Mouse (Mus musculus) CH12.LX (cell line): ENCODE data around the gene Syp. TPM values are rescaled to one million over a fixed set of nuclear protein-coding genes. Genes with fewer than 3 reads are reported as not detected.

Experiments
- DNase-seq: peaks from one replicate; pipeline ENCODE4 v3.0.0-alpha.2; 2013; ENCODE audit errors: extremely low read depth
- H3K27ac ChIP-seq: 2 replicates; pipeline ENCODE4 v1.5.1; 2012; ENCODE audit warnings: low read depth, mild to moderate bottlenecking, control low read depth, moderate library complexity; ENCODE audit not compliant: insufficient read depth
- H3K27me3 ChIP-seq: replicated peaks from 2 replicates; pipeline ENCODE3; 2012; ENCODE audit warnings: inconsistent platforms
- H3K36me3 ChIP-seq, 2 experiments: replicated peaks in 1 of 2; 2 replicates each; pipeline versions ENCODE3 to v1.6.1; 2012; ENCODE audit warnings: inconsistent platforms in 1 of 2, low read length in 1 of 2, mild to moderate bottlenecking in 1 of 2, mixed read lengths in 1 of 2, moderate library complexity in 1 of 2; ENCODE audit not compliant: control insufficient read depth in 1 of 2, insufficient read depth in 1 of 2
- H3K4me1 ChIP-seq, 2 experiments: 2 replicates each; pipeline ENCODE4 v1.6.1; 2012; ENCODE audit warnings: inconsistent platforms in 1 of 2, moderate library complexity in 1 of 2; ENCODE audit not compliant: insufficient read depth in 2 of 2, control insufficient read depth in 1 of 2
- H3K4me2 ChIP-seq: 2 replicates; pipeline ENCODE4 v1.6.1; 2012; ENCODE audit warnings: low read depth, mild to moderate bottlenecking, control low read depth; ENCODE audit not compliant: poor library complexity, insufficient read depth, severe bottlenecking
- H3K4me3 ChIP-seq, 3 experiments: fragments of 150-350 bp in 1 of 3; sonication (generic) in 1 of 3; replicated peaks in 1 of 3; 2 replicates each; pipeline versions ENCODE3 to v1.5.1; 2011 to 2012; ENCODE audit warnings: low read depth in 2 of 3, low read length in 2 of 3, mild to moderate bottlenecking in 2 of 3, moderate library complexity in 2 of 3, control low read depth in 1 of 3, improper control_type of control experiment in 1 of 3, inconsistent platforms in 1 of 3, mixed read lengths in 1 of 3; ENCODE audit not compliant: poor library complexity in 1 of 3
- H3K79me2 ChIP-seq: replicated peaks from 2 replicates; pipeline ENCODE4 v1.6.1; 2012; ENCODE audit warnings: mild to moderate bottlenecking, moderate library complexity; ENCODE audit not compliant: control insufficient read depth, poor library complexity, insufficient read depth, severe bottlenecking; ENCODE audit errors: extremely low read depth
- H3K9ac ChIP-seq: 2 replicates; pipeline ENCODE4 v1.6.1; 2012; ENCODE audit warnings: low read depth, mild to moderate bottlenecking, control low read depth, moderate library complexity; ENCODE audit not compliant: insufficient read depth
- H3K9me3 ChIP-seq: replicated peaks from 2 replicates; pipeline ENCODE3; 2012; ENCODE audit warnings: low read length, inconsistent platforms, mixed read lengths
- BHLHE40 ChIP-seq: IDR thresholded peaks from 2 replicates; pipeline ENCODE4 v1.6.1; 2011; ENCODE audit warnings: mild to moderate bottlenecking, low read depth, low read length, improper control_type of control experiment
- CTCF ChIP-seq, 2 experiments: IDR thresholded peaks in 1 of 2; conservative IDR thresholded peaks in 1 of 2; 2 replicates each; pipeline ENCODE4 v1.5.1; 2011 to 2012; ENCODE audit warnings: low read depth in 2 of 2, low read length in 2 of 2, improper control_type of control experiment in 1 of 2, inconsistent platforms in 1 of 2, mild to moderate bottlenecking in 1 of 2, moderate library complexity in 1 of 2
- ELF1 ChIP-seq: IDR thresholded peaks from 2 replicates; pipeline ENCODE4 v1.6.1; 2014; ENCODE audit warnings: low read depth, mild to moderate bottlenecking, inconsistent platforms, low read length, improper control_type of control experiment
- ETS1 ChIP-seq: conservative IDR thresholded peaks from 2 replicates; pipeline ENCODE4 v1.6.1; 2012; ENCODE audit warnings: low read depth, mild to moderate bottlenecking, inconsistent platforms, low read length, improper control_type of control experiment, moderate library complexity
- GABPA ChIP-seq: IDR thresholded peaks from 2 replicates; pipeline ENCODE4 v1.6.1; 2012; ENCODE audit warnings: low read depth, low read length, improper control_type of control experiment, inconsistent platforms; ENCODE audit not compliant: insufficient replicate concordance
- HCFC1 ChIP-seq: IDR thresholded peaks from 2 replicates; pipeline ENCODE4 v1.6.1; 2012; ENCODE audit warnings: low read depth, mild to moderate bottlenecking, inconsistent platforms, low read length, improper control_type of control experiment
- IRF4 ChIP-seq: IDR thresholded peaks from 2 replicates; pipeline ENCODE4 v1.6.1; 2014; ENCODE audit warnings: low read depth, mild to moderate bottlenecking, inconsistent platforms, low read length, improper control_type of control experiment
- KAT2A ChIP-seq: IDR thresholded peaks from 2 replicates; pipeline ENCODE4 v1.6.1; 2012; ENCODE audit warnings: low read length, improper control_type of control experiment, inconsistent platforms; ENCODE audit not compliant: insufficient replicate concordance
- MEF2A ChIP-seq: IDR thresholded peaks from 2 replicates; pipeline ENCODE4 v1.6.1; 2014; ENCODE audit warnings: low read depth, mild to moderate bottlenecking, inconsistent platforms, low read length, improper control_type of control experiment, borderline replicate concordance
- MXI1 ChIP-seq: IDR thresholded peaks from 2 replicates; pipeline ENCODE4 v1.6.1; 2011; ENCODE audit warnings: mild to moderate bottlenecking, low read depth, low read length, improper control_type of control experiment
- MYC ChIP-seq: IDR thresholded peaks from 2 replicates; pipeline ENCODE4 v1.6.1; 2011; ENCODE audit warnings: low read depth, mild to moderate bottlenecking, improper control_type of control experiment, low read length
- NELFE ChIP-seq: IDR thresholded peaks from 2 replicates; pipeline ENCODE4 v1.6.1; 2011; ENCODE audit warnings: low read depth, low read length, improper control_type of control experiment
- NRF1 ChIP-seq: IDR thresholded peaks from 2 replicates; pipeline ENCODE4 v1.6.1; 2014; ENCODE audit warnings: low read depth, mild to moderate bottlenecking, inconsistent platforms, low read length, improper control_type of control experiment, moderate library complexity
- POLR2A ChIP-seq: IDR thresholded peaks from 2 replicates; pipeline ENCODE4 v1.6.1; 2011; ENCODE audit warnings: low read depth, mild to moderate bottlenecking, improper control_type of control experiment, low read length
- POLR2AphosphoS2 ChIP-seq: IDR thresholded peaks from 2 replicates; pipeline ENCODE4 v1.6.1; 2011; ENCODE audit warnings: low read depth, low read length, improper control_type of control experiment
- RAD21 ChIP-seq: IDR thresholded peaks from 2 replicates; pipeline ENCODE4 v1.6.1; 2011; ENCODE audit warnings: low read depth, mild to moderate bottlenecking, low read length, improper control_type of control experiment, moderate library complexity
- SIN3A ChIP-seq: IDR thresholded peaks from 2 replicates; pipeline ENCODE4 v1.6.1; 2012; ENCODE audit warnings: low read length, improper control_type of control experiment, inconsistent platforms
- SMC3 ChIP-seq: IDR thresholded peaks from 2 replicates; pipeline ENCODE4 v1.6.1; 2011; ENCODE audit warnings: low read depth, low read length, improper control_type of control experiment
- TBP ChIP-seq: conservative IDR thresholded peaks from 2 replicates; pipeline ENCODE4 v1.6.1; 2011; ENCODE audit warnings: low read depth, low read length, improper control_type of control experiment
- TCF12 ChIP-seq: IDR thresholded peaks from 2 replicates; pipeline ENCODE4 v1.6.1; 2014; ENCODE audit warnings: low read depth, mild to moderate bottlenecking, inconsistent platforms, low read length, improper control_type of control experiment
- ZMIZ1 ChIP-seq: IDR thresholded peaks from 2 replicates; pipeline ENCODE4 v1.6.1; 2012; ENCODE audit warnings: low read depth, mild to moderate bottlenecking, inconsistent platforms, low read length, improper control_type of control experiment
- dilution Hi-C: fragments of 300-500 bp; cut with MboI; formaldehyde crosslinking; loops from 2 replicates; pipeline ENCODE4 v1.14.3; 2020; ENCODE audit warnings: low sequenced_read_pairs; ENCODE audit not compliant: extremely low pct_unique_long_range_greater_than_20kb, extremely low pct_ligation_motif_present
- in situ Hi-C: fragments of 300-500 bp; cut with MboI; formaldehyde crosslinking; loops from 3 replicates; pipeline ENCODE4 v1.14.3; 2019; ENCODE audit warnings: low sequenced_read_pairs, low pct_ligation_motif_present, low pct_unique_long_range_greater_than_20kb, mixed read lengths
- polyA plus RNA-seq: library from polyadenylated mRNA; unstranded; fragments of >175 nt; gene quantifications from 2 replicates; pipeline ENCODE4 v1.2.1, GENCODE M21; 2012; ENCODE audit warnings: low read depth; ENCODE audit not compliant: insufficient read length
- total RNA-seq, 2 experiments: library from RNA; depleted of rRNA; stranded (reverse); fragments of 300-350 nt in 1 of 2; fragments of >200 nt in 1 of 2; gene quantifications; 2 replicates each; pipeline ENCODE4 v1.2.3; 2012 to 2014

The Syp gene
- total and polyA plus RNA-seq, 3 experiments = 0.27 to 1.2 (median 0.74) TPM

DNA sequence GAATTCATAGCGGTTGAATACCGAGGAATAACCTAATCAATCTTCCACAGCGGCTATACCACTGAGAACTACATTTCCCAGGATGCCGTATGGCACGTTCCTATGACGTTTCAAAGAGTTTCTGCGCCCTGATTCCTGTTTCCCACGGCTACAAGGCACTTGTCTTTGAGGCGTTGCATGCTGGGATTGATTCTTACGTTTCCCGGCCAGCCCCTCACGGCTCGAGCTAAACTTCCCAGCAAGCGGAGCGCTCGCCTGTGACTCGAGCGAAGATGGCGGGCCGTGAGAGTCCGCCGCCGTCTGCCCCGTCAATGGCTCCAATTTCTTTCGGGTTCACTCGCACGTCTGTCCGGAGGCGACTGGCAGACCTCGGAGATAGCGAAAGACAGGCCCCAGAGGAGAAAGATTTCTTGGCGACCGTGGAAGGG lies 58.7 kb downstream of the Syp start, which contains the start of gene Gpkow:
TSS of gene Gpkow (plus strand) at position 178 of the 428 bp plus-strand sequence.
- H3K4me1 ChIP-seq = peaks cover 4 to 11% of the 10 kb centered on the region in 2 experiments; a peak in 3 of 4 replicates
- no peak within 1 kb of the TSS for H3K27ac ChIP-seq
- in situ Hi-C loops = no loop called here
- peak within 1 kb of the TSS; percentile 78 for H3K4me2 ChIP-seq
- peaks cover 24 to 34% of the 10 kb centered on the region in 2 experiments for H3K36me3 ChIP-seq
- H3K27me3 ChIP-seq = no peaks in the 10 kb centered on the region
- no peaks in the 10 kb centered on the region for H3K9me3 ChIP-seq
- H3K4me3 ChIP-seq = peak within 1 kb of the TSS; percentile 67 to 84 (median 70)
- H3K79me2 ChIP-seq = peaks cover 24% of the 10 kb centered on the region
- peak; percentile 83 for TF ChIP-seq POLR2A
- peak; percentile 53; the same call in 1 of the 2 replicates for TF ChIP-seq GABPA
- TF ChIP-seq BHLHE40 = peak; percentile 85
- TF ChIP-seq MYC = no peak; the same call in 1 of the 2 replicates
- 0 out of 2 replicates have a peak, but pooled peaks have one; percentile 30 for TF ChIP-seq IRF4
- TF ChIP-seq ETS1 = 0 out of 2 replicates have a peak, but pooled peaks have one; percentile 36
- TF ChIP-seq TBP = 0 out of 2 replicates have a peak, but pooled peaks have one; percentile 19
- peak; percentile 100 for TF ChIP-seq HCFC1
- peak; percentile 58 for TF ChIP-seq MXI1
- peak; percentile 38; the same call in 1 of the 2 replicates for TF ChIP-seq POLR2AphosphoS2
- 0 out of 2 replicates have a peak, but pooled peaks have one; percentile 32 for TF ChIP-seq TCF12
- TF ChIP-seq CTCF (conservative IDR thresholded peaks at IDR 0.05 in 1 of 2, IDR thresholded peaks at IDR 0.05 in 1 of 2; ENCODE audit: low read depth in 2 of 2, low read length in 2 of 2) = no peak
- peak; percentile 79 for TF ChIP-seq NELFE
- TF ChIP-seq SIN3A = peak; percentile 48; the same call in 1 of the 2 replicates
- TF ChIP-seq NRF1 = peak; percentile 71
- TF ChIP-seq RAD21 = no peak
- no peak for TF ChIP-seq SMC3
- peak; percentile 89 for TF ChIP-seq ELF1
- TF ChIP-seq MEF2A = peak; percentile 15; the same call in 1 of the 2 replicates
- TF ChIP-seq ZMIZ1 = no peak
- TF ChIP-seq KAT2A = peak; percentile 95; the same call in 1 of the 2 replicates
- DNase-seq = peak; percentile 91
- H3K9ac ChIP-seq = peak within 1 kb of the TSS; percentile 95
- dilution Hi-C loops = no loop called here

Other genes with a start within 250 kb of the Syp start
- 0.38 and 0.55 TPM in 2 replicates for gene Foxp3, start 64.8 kb upstream of the Syp start, total RNA-seq (2012; rRNA removed)
- gene Foxp3, start 64.8 kb upstream of the Syp start, total RNA-seq (2014; rRNA removed) = not detected in 2 replicates
- 0.21 and 0.40 TPM in 2 replicates for gene Foxp3, start 64.8 kb upstream of the Syp start, polyA plus RNA-seq
- gene Ppp1r3f, start 64.2 kb upstream of the Syp start, total RNA-seq (2012; rRNA removed) = 0.29 and 0.51 TPM in 2 replicates
- 0.13 TPM in 1 of 2 replicates, not detected in the other for gene Ppp1r3f, start 64.2 kb upstream of the Syp start, total RNA-seq (2014; rRNA removed)
- 0.16 and 0.57 TPM in 2 replicates for gene Ppp1r3f, start 64.2 kb upstream of the Syp start, polyA plus RNA-seq
- 32.4 and 34.7 TPM in 2 replicates for gene Ccdc22, start 33.0 kb upstream of the Syp start, total RNA-seq (2012; rRNA removed)
- 24.4 and 26.0 TPM in 2 replicates for gene Ccdc22, start 33.0 kb upstream of the Syp start, total RNA-seq (2014; rRNA removed)
- gene Ccdc22, start 33.0 kb upstream of the Syp start, polyA plus RNA-seq = 23.9 and 26.2 TPM in 2 replicates
- 0.17 and 0.21 TPM in 2 replicates for gene Cacna1f, start 31.4 kb upstream of the Syp start, total RNA-seq (2012; rRNA removed)
- gene Cacna1f, start 31.4 kb upstream of the Syp start, total RNA-seq (2014; rRNA removed) = not detected in 2 replicates
- gene Cacna1f, start 31.4 kb upstream of the Syp start, polyA plus RNA-seq = 0.07 TPM in 1 of 2 replicates, not detected in the other
- 3.9 and 4.5 TPM in 2 replicates for gene Prickle3, start 18.8 kb downstream of the Syp start, total RNA-seq (2012; rRNA removed)
- 2.2 and 2.3 TPM in 2 replicates for gene Prickle3, start 18.8 kb downstream of the Syp start, total RNA-seq (2014; rRNA removed)
- 12.5 and 13.7 TPM in 2 replicates for gene Prickle3, start 18.8 kb downstream of the Syp start, polyA plus RNA-seq
- gene Plp2, start 32.9 kb downstream of the Syp start, total RNA-seq (2012; rRNA removed) = 163 and 183 TPM in 2 replicates
- 144 and 173 TPM in 2 replicates for gene Plp2, start 32.9 kb downstream of the Syp start, total RNA-seq (2014; rRNA removed)
- gene Plp2, start 32.9 kb downstream of the Syp start, polyA plus RNA-seq = 207 and 247 TPM in 2 replicates
- gene Magix, start 42.8 kb downstream of the Syp start, total RNA-seq (2012; rRNA removed) = 0.13 TPM in 1 of 2 replicates, not detected in the other
- not detected in 2 replicates for gene Magix, start 42.8 kb downstream of the Syp start, total RNA-seq (2014; rRNA removed)
- gene Magix, start 42.8 kb downstream of the Syp start, polyA plus RNA-seq = not detected in 2 replicates
- 14.6 and 16.8 TPM in 2 replicates for gene Gpkow, start 58.7 kb downstream of the Syp start, total RNA-seq (2012; rRNA removed)
- 6.6 and 9.3 TPM in 2 replicates for gene Gpkow, start 58.7 kb downstream of the Syp start, total RNA-seq (2014; rRNA removed)
- 32.2 and 35.3 TPM in 2 replicates for gene Gpkow, start 58.7 kb downstream of the Syp start, polyA plus RNA-seq
- gene Wdr45, start 75.9 kb downstream of the Syp start, total RNA-seq (2012; rRNA removed) = 13.9 and 21.4 TPM in 2 replicates
- gene Wdr45, start 75.9 kb downstream of the Syp start, total RNA-seq (2014; rRNA removed) = 19.4 and 24.1 TPM in 2 replicates
- 18.0 and 21.7 TPM in 2 replicates for gene Wdr45, start 75.9 kb downstream of the Syp start, polyA plus RNA-seq
- 0.47 TPM in 1 of 2 replicates, not detected in the other for gene Gm45208, start 83.8 kb downstream of the Syp start, total RNA-seq (2012; rRNA removed)
- gene Gm45208, start 83.8 kb downstream of the Syp start, total RNA-seq (2014; rRNA removed) = not detected in 2 replicates
- 13.0 and 13.1 TPM in 2 replicates for gene Gm45208, start 83.8 kb downstream of the Syp start, polyA plus RNA-seq
- gene Praf2, start 90.0 kb downstream of the Syp start, total RNA-seq (2012; rRNA removed) = 41.8 and 49.1 TPM in 2 replicates
- 25.7 and 26.9 TPM in 2 replicates for gene Praf2, start 90.0 kb downstream of the Syp start, total RNA-seq (2014; rRNA removed)
- gene Praf2, start 90.0 kb downstream of the Syp start, polyA plus RNA-seq = 40.5 and 40.6 TPM in 2 replicates
- gene Ccdc120, start 112.4 kb downstream of the Syp start, total RNA-seq (2012; rRNA removed) = 3.6 and 6.9 TPM in 2 replicates
- 3.5 and 4.4 TPM in 2 replicates for gene Ccdc120, start 112.4 kb downstream of the Syp start, total RNA-seq (2014; rRNA removed)
- 6.9 and 9.0 TPM in 2 replicates for gene Ccdc120, start 112.4 kb downstream of the Syp start, polyA plus RNA-seq
- 12.9 and 15.9 TPM in 2 replicates for gene Tfe3, start 124.1 kb downstream of the Syp start, total RNA-seq (2012; rRNA removed)
- gene Tfe3, start 124.1 kb downstream of the Syp start, total RNA-seq (2014; rRNA removed) = 6.7 and 8.3 TPM in 2 replicates
- 26.0 TPM in 2 replicates for gene Tfe3, start 124.1 kb downstream of the Syp start, polyA plus RNA-seq
- 25.5 and 27.1 TPM in 2 replicates for gene Gripap1, start 151.3 kb downstream of the Syp start, total RNA-seq (2012; rRNA removed)
- 15.7 and 19.9 TPM in 2 replicates for gene Gripap1, start 151.3 kb downstream of the Syp start, total RNA-seq (2014; rRNA removed)
- 49.4 and 53.1 TPM in 2 replicates for gene Gripap1, start 151.3 kb downstream of the Syp start, polyA plus RNA-seq
- gene Kcnd1, start 183.8 kb downstream of the Syp start, total RNA-seq (2012; rRNA removed) = 0.38 and 0.51 TPM in 2 replicates
- 0.57 and 0.63 TPM in 2 replicates for gene Kcnd1, start 183.8 kb downstream of the Syp start, total RNA-seq (2014; rRNA removed)
- 3.1 and 3.4 TPM in 2 replicates for gene Kcnd1, start 183.8 kb downstream of the Syp start, polyA plus RNA-seq
- gene Otud5, start 202.9 kb downstream of the Syp start, total RNA-seq (2012; rRNA removed) = 46.6 and 67.8 TPM in 2 replicates
- gene Otud5, start 202.9 kb downstream of the Syp start, total RNA-seq (2014; rRNA removed) = 58.0 and 61.5 TPM in 2 replicates
- 92.7 and 101 TPM in 2 replicates for gene Otud5, start 202.9 kb downstream of the Syp start, polyA plus RNA-seq
- gene Pim2, start 239.8 kb downstream of the Syp start, total RNA-seq (2012; rRNA removed) = 102 and 177 TPM in 2 replicates
- 91.7 and 119 TPM in 2 replicates for gene Pim2, start 239.8 kb downstream of the Syp start, total RNA-seq (2014; rRNA removed)
- gene Pim2, start 239.8 kb downstream of the Syp start, polyA plus RNA-seq = 146 and 171 TPM in 2 replicates
- 28.8 and 30.6 TPM in 2 replicates for gene Slc35a2, start 245.6 kb downstream of the Syp start, total RNA-seq (2012; rRNA removed)
- gene Slc35a2, start 245.6 kb downstream of the Syp start, total RNA-seq (2014; rRNA removed) = 15.2 and 21.2 TPM in 2 replicates
- 25.5 and 26.4 TPM in 2 replicates for gene Slc35a2, start 245.6 kb downstream of the Syp start, polyA plus RNA-seq